Mouse (Mus musculus) MEL (cell line): ENCODE results near the gene Rin1. TPM values are rescaled to one million over a fixed set of nuclear protein-coding genes. Genes with fewer than 3 reads are reported as not detected.
"Not testable (repeated sequence)": the region's sequence is repeated elsewhere in the genome, so short reads cannot be mapped to it uniquely, and the experiment has no call there.

Experiments
- DNase-seq: peaks from one replicate; pipeline ENCODE4 v3.0.0; 2011; ENCODE audit warnings: low read depth, low spot score
- H3K27ac ChIP-seq: 2 replicates; pipeline ENCODE4 v1.5.1; 2012; ENCODE audit warnings: low read depth, mild to moderate bottlenecking, control low read depth, low read length, moderate library complexity; ENCODE audit not compliant: control insufficient read depth
- H3K27me3 ChIP-seq, 2 experiments: fragments of 150-350 bp in 1 of 2; sonication (generic) in 1 of 2; 2 replicates each; pipeline ENCODE4 v1.6.1; 2012; ENCODE audit warnings: low read length in 2 of 2, mild to moderate bottlenecking in 2 of 2, improper control_type of control experiment in 1 of 2, moderate library complexity in 1 of 2; ENCODE audit not compliant: insufficient read depth in 2 of 2, control insufficient read depth in 1 of 2
- H3K36me3 ChIP-seq, 2 experiments: 2 replicates each; pipeline ENCODE4 v1.6.1; 2012 to 2014; ENCODE audit warnings: low read length in 2 of 2, improper control_type of control experiment in 1 of 2, inconsistent platforms in 1 of 2, mild to moderate bottlenecking in 1 of 2; ENCODE audit not compliant: insufficient read depth in 2 of 2, control insufficient read depth in 1 of 2
- H3K4me1 ChIP-seq, 2 experiments: fragments of 150-350 bp in 1 of 2; sonication (generic) in 1 of 2; 2 replicates each; pipeline ENCODE4 v1.6.1; 2012; ENCODE audit warnings: low read length in 2 of 2, improper control_type of control experiment in 1 of 2, mild to moderate bottlenecking in 1 of 2; ENCODE audit not compliant: insufficient read depth in 2 of 2, control insufficient read depth in 1 of 2
- H3K4me3 ChIP-seq, 2 experiments: fragments of 150-350 bp in 1 of 2; sonication (generic) in 1 of 2; 2 replicates each; pipeline ENCODE4 v1.5.1; 2012; ENCODE audit warnings: low read depth in 2 of 2, low read length in 2 of 2, mild to moderate bottlenecking in 2 of 2, moderate library complexity in 2 of 2, control low read depth in 1 of 2, improper control_type of control experiment in 1 of 2; ENCODE audit not compliant: control insufficient read depth in 1 of 2, insufficient read depth in 1 of 2
- H3K79me2 ChIP-seq: 2 replicates; pipeline ENCODE4 v1.6.1; 2012; ENCODE audit warnings: mild to moderate bottlenecking, low read length, moderate library complexity; ENCODE audit not compliant: control insufficient read depth, poor library complexity, insufficient read depth
- H3K9ac ChIP-seq: 2 replicates; pipeline ENCODE4 v1.6.1; 2012; ENCODE audit warnings: low read depth, mild to moderate bottlenecking, control low read depth, low read length, moderate library complexity; ENCODE audit not compliant: control insufficient read depth, poor library complexity, severe bottlenecking
- H3K9me3 ChIP-seq: fragments of 150-350 bp; sonication (generic); replicated peaks from 2 replicates; pipeline ENCODE4 v1.6.1; 2012; ENCODE audit warnings: mild to moderate bottlenecking, low read length, improper control_type of control experiment, moderate library complexity; ENCODE audit not compliant: insufficient read depth
- BHLHE40 ChIP-seq: IDR thresholded peaks from 2 replicates; pipeline ENCODE4 v1.6.1; 2012; ENCODE audit warnings: low read depth, mild to moderate bottlenecking, inconsistent platforms, low read length, improper control_type of control experiment, borderline replicate concordance
- CTCF ChIP-seq, 3 experiments: IDR thresholded peaks in 2 of 3; conservative IDR thresholded peaks in 1 of 3; 2 replicates each; pipeline ENCODE4 v1.5.1; 2011 to 2012; ENCODE audit warnings: low read length in 3 of 3, low read depth in 2 of 3, mild to moderate bottlenecking in 2 of 3, improper control_type of control experiment in 1 of 3, inconsistent platforms in 1 of 3, mixed read lengths in 1 of 3, moderate library complexity in 1 of 3; ENCODE audit not compliant: control insufficient read depth in 1 of 3, insufficient read depth in 1 of 3, poor library complexity in 1 of 3, severe bottlenecking in 1 of 3
- ELF1 ChIP-seq: IDR thresholded peaks from 2 replicates; pipeline ENCODE4 v1.6.1; 2014; ENCODE audit warnings: low read depth, mild to moderate bottlenecking, inconsistent platforms, low read length, improper control_type of control experiment, moderate library complexity
- GATA1 ChIP-seq: IDR thresholded peaks from 2 replicates; pipeline ENCODE4 v1.6.1; 2011; ENCODE audit warnings: low read depth, low read length, improper control_type of control experiment
- KAT2A ChIP-seq: conservative IDR thresholded peaks from 2 replicates; pipeline ENCODE4 v1.6.1; 2012; ENCODE audit warnings: low read depth, low read length, improper control_type of control experiment, inconsistent platforms
- MAFK ChIP-seq: IDR thresholded peaks from 2 replicates; pipeline ENCODE4 v1.6.1; 2011; ENCODE audit warnings: low read depth, mild to moderate bottlenecking, low read length, improper control_type of control experiment, borderline replicate concordance
- MAX ChIP-seq: IDR thresholded peaks from 2 replicates; pipeline ENCODE4 v1.6.1; 2011; ENCODE audit warnings: low read length, improper control_type of control experiment
- MXI1 ChIP-seq: IDR thresholded peaks from 2 replicates; pipeline ENCODE4 v1.6.1; 2011; ENCODE audit warnings: mild to moderate bottlenecking, low read depth, low read length, improper control_type of control experiment
- POLR2AphosphoS5 ChIP-seq: IDR thresholded peaks from 2 replicates; pipeline ENCODE4 v1.6.1; 2012; ENCODE audit warnings: low read depth, borderline replicate concordance, mild to moderate bottlenecking, inconsistent platforms, low read length, moderate library complexity, mixed read lengths
- USF2 ChIP-seq, 2 experiments: IDR thresholded peaks; 2 replicates each; pipeline ENCODE4 v1.6.1; 2011 to 2012; ENCODE audit warnings: improper control_type of control experiment in 2 of 2, low read length in 2 of 2, borderline replicate concordance in 1 of 2, inconsistent platforms in 1 of 2, low read depth in 1 of 2, mild to moderate bottlenecking in 1 of 2; ENCODE audit not compliant: insufficient read depth in 1 of 2
- ZC3H11A ChIP-seq: IDR thresholded peaks from 2 replicates; pipeline ENCODE4 v1.6.1; 2012; ENCODE audit warnings: low read depth, mild to moderate bottlenecking, inconsistent platforms, low read length, improper control_type of control experiment
- ZKSCAN1 ChIP-seq: IDR thresholded peaks from 2 replicates; pipeline ENCODE4 v1.6.1; 2012; ENCODE audit warnings: low read depth, mild to moderate bottlenecking, inconsistent platforms, low read length, improper control_type of control experiment, moderate library complexity
- ZMIZ1 ChIP-seq: IDR thresholded peaks from 2 replicates; pipeline ENCODE4 v1.6.1; 2012; ENCODE audit warnings: low read depth, mild to moderate bottlenecking, inconsistent platforms, low read length, improper control_type of control experiment, moderate library complexity
- ZNF384 ChIP-seq: IDR thresholded peaks from 2 replicates; pipeline ENCODE4 v1.6.1; 2012; ENCODE audit warnings: low read depth, mild to moderate bottlenecking, inconsistent platforms, low read length, improper control_type of control experiment
- polyA plus RNA-seq, 2 experiments: library from polyadenylated mRNA; stranded (reverse) in 1 of 2; unstranded in 1 of 2; fragments of >175 nt in 1 of 2; fragments of >200 nt in 1 of 2; gene quantifications; 2 replicates each; pipeline versions ENCODE4 v1.2.1 to v1.2.4; 2012; ENCODE audit warnings: low replicate concordance in 2 of 2, low read depth in 1 of 2; ENCODE audit not compliant: insufficient read length in 2 of 2, insufficient read depth in 1 of 2, missing spikeins in 1 of 2
- total RNA-seq: library from RNA; depleted of rRNA; stranded (reverse); fragments of 300-350 nt; gene quantifications from 2 replicates; pipeline ENCODE4 v1.2.3, GENCODE M21; 2012

Rin1 gene
- total and polyA plus RNA-seq, 3 experiments: 0.42 to 1.3 TPM; not detected in 1

- H3K9ac ChIP-seq, H3K4me1 ChIP-seq, H3K4me3 ChIP-seq, H3K79me2 ChIP-seq, H3K36me3 ChIP-seq, H3K27me3 ChIP-seq, H3K27ac ChIP-seq, H3K9me3 ChIP-seq: not testable (repeated sequence)
- TF ChIP-seq ZNF384 (0 out of 2 replicates have a peak, but pooled peaks have one; percentile 12), CTCF (IDR thresholded peaks at IDR 0.05 in 2 of 3, conservative IDR thresholded peaks at IDR 0.05 in 1 of 3; ENCODE audit: control insufficient read depth in 1 of 3, insufficient read depth in 1 of 3, low read depth in 2 of 3, low read length in 3 of 3, poor library complexity in 1 of 3, severe bottlenecking in 1 of 3) (peak in 2 of 3 experiments; percentile 10 to 24; a peak in 2 of 6 replicates)
- peak; percentile 30 for DNase-seq
Observed at GRCm38 (mm10) chr19:5003644-5004043, 46.6 kb upstream of the Rin1 start.

DNA sequence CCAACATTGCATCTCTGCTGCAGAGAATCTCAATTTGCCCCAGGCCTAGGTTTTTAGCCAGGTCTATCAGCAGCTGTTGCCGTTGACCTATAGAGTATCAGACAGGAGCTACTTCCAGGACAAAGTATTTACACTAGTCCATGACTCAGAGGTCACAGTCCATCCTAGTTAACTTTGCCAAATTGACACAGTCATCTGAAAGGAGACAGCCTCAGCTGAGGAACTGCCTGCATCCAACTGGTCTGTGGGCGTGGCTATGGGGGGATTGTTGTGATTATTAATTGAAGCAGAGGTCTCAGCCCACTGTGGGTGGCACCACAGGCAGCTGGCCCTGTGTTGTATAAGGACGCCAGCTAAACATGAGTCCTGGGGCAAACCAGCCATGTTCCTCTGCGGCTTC lies 45.4 kb upstream of the Rin1 start:
- H3K9ac ChIP-seq: no peak overlapping the region
- no peaks in the 10 kb centered on the region for H3K36me3 ChIP-seq
- DNase-seq: no peak
- TF ChIP-seq USF2 (IDR thresholded peaks at IDR 0.05; ENCODE audit: borderline replicate concordance in 1 of 2, insufficient read depth in 1 of 2, low read depth in 1 of 2, low read length in 2 of 2): no peak
- TF ChIP-seq MAX: no peak
- no peak for TF ChIP-seq KAT2A
- TF ChIP-seq MAFK: no peak
- TF ChIP-seq ZC3H11A: no peak
- no peak for TF ChIP-seq ELF1
- no peak for TF ChIP-seq ZMIZ1
- TF ChIP-seq POLR2AphosphoS5: no peak
- TF ChIP-seq BHLHE40: no peak
- TF ChIP-seq GATA1: no peak
- no peaks in the 10 kb centered on the region for H3K9me3 ChIP-seq
- H3K27ac ChIP-seq: no peak overlapping the region
- H3K79me2 ChIP-seq: no peaks in the 10 kb centered on the region
- H3K4me3 ChIP-seq: no peak overlapping the region
- no peaks in the 10 kb centered on the region for H3K4me1 ChIP-seq
- peaks cover 0 to 4% of the 10 kb centered on the region in 2 experiments; a peak in 3 of 4 replicates for H3K27me3 ChIP-seq

GRCm38 (mm10) chr19:5013138-5013537 lies 37.1 kb upstream of the Rin1 start:
- DNase-seq: no peak
- no peaks in the 10 kb centered on the region; a peak in 1 of 4 replicates for H3K27me3 ChIP-seq
- H3K9me3 ChIP-seq: no peaks in the 10 kb centered on the region
- H3K9ac ChIP-seq: no peak overlapping the region
- no peaks in the 10 kb centered on the region for H3K79me2 ChIP-seq
- peaks cover 0 to 3% of the 10 kb centered on the region in 2 experiments; a peak in 1 of 4 replicates for H3K36me3 ChIP-seq
- TF ChIP-seq MXI1 (no peak), ZKSCAN1 (no peak)
- H3K27ac ChIP-seq: no peak overlapping the region
- no peak overlapping the region for H3K4me3 ChIP-seq
- H3K4me1 ChIP-seq: peaks cover 0 to 5% of the 10 kb centered on the region in 2 experiments; a peak in 2 of 4 replicates
